Mouse (Mus musculus) hindbrain, embryonic 13.5 days (tissue): Measurements from ENCODE around the gene Srsf4. TPM values are rescaled to one million over a fixed set of nuclear protein-coding genes. Genes with fewer than 3 reads are reported as not detected.
A peak's percentile ranks its signal among the peaks of the same experiment; 100 is the strongest.

ENCODE experiments used
- ATAC-seq: fragments of 200-750 bp; cut with Nextera tagmentation; 2 replicates; pipeline ENCODE4 v1.8.0; 2017; ENCODE audit warnings: moderate TSS enrichment; ENCODE audit not compliant: low FRiP score
- H3K27ac ChIP-seq: fragments of 300-500 bp; sonication (generic); 2 replicates; pipeline ENCODE4 v1.5.1; 2015; ENCODE audit warnings: inconsistent platforms, mild to moderate bottlenecking, moderate library complexity
- H3K27me3 ChIP-seq: fragments of 300-500 bp; sonication (generic); 2 replicates; pipeline ENCODE4 v1.6.1; 2015; ENCODE audit warnings: mild to moderate bottlenecking, inconsistent platforms
- H3K36me3 ChIP-seq: fragments of 300-500 bp; sonication (generic); 2 replicates; pipeline ENCODE4 v1.6.1; 2015; ENCODE audit warnings: mild to moderate bottlenecking, inconsistent platforms
- H3K4me1 ChIP-seq: fragments of 300-500 bp; sonication (generic); replicated peaks from 2 replicates; pipeline ENCODE4 v1.6.1; 2015; ENCODE audit warnings: inconsistent platforms
- H3K4me2 ChIP-seq: fragments of 300-500 bp; sonication (generic); 2 replicates; pipeline ENCODE4 v1.6.1; 2015; ENCODE audit warnings: inconsistent platforms, mild to moderate bottlenecking, moderate library complexity
- H3K4me3 ChIP-seq: fragments of 300-500 bp; sonication (generic); 2 replicates; pipeline ENCODE4 v1.5.1; 2015; ENCODE audit warnings: mild to moderate bottlenecking, inconsistent platforms
- H3K9ac ChIP-seq: fragments of 300-500 bp; sonication (generic); 2 replicates; pipeline ENCODE4 v1.6.1; 2015; ENCODE audit warnings: mild to moderate bottlenecking, inconsistent platforms
- H3K9me3 ChIP-seq: fragments of 300-500 bp; sonication (generic); 2 replicates; pipeline ENCODE4 v1.6.1; 2016; ENCODE audit warnings: inconsistent platforms
- WGBS: fragments of 180-500 bp; shearing (Covaris S2); methylation state at CpG from one replicate; pipeline ENCODE4 v1.1.7; 2015; 5-methylcytosine and 5-hydroxymethylcytosine counted together
- polyA plus RNA-seq: library from polyadenylated mRNA; unstranded; fragments of >200 nt; fragmentation: Nextera tagmentation; extraction: Ambion mirVana; gene quantifications from 2 replicates; pipeline ENCODE4 v1.2.1, GENCODE M21; 2015

Srsf4 gene
- polyA plus RNA-seq, 1 experiment from 2014 or later, result 119 TPM

DNA sequence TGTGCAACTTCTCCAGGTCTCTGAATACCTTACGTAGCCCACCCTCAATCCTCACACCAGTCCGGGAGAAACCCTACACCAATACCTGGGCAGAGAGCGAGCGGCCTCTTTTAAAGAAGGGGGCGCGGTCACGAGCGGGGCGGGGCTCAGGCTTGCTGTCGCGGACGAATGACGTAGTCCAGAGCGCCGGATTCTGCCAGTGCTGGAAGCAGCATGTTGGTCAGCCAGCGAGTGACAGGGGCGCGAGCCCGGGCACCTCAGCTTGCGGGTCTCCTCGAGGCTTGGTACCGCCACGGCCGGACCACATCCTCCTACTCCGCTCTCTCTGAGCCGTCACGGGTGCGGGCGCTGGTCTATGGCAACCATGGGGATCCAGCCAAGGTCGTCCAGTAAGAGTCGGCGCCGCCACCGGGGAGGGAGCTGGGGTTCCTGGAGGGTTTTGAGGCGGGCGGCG is 30.1 kb upstream of the Srsf4 start, which contains the start of gene Mecr:
Mecr (plus strand) TSS at position 181 of the 454 bp plus-strand sequence.
- Histone ChIP-seq H3K27ac (peak within 1 kb of the TSS; percentile 23), H3K36me3 (no peaks in the 10 kb centered on the region; the same call in 1 of the 2 replicates), H3K27me3 (peaks cover 33% of the 10 kb centered on the region), H3K9me3 (no peaks in the 10 kb centered on the region), H3K9ac (peak within 1 kb of the TSS; percentile 83), H3K4me1 (peaks cover 18% of the 10 kb centered on the region), H3K4me3 (peak within 1 kb of the TSS; percentile 89), H3K4me2 (peak within 1 kb of the TSS; percentile 96)
- WGBS, result 0% methylated on average over 37 of the region's 37 CpGs
- peak; percentile 69 for ATAC-seq

DNA sequence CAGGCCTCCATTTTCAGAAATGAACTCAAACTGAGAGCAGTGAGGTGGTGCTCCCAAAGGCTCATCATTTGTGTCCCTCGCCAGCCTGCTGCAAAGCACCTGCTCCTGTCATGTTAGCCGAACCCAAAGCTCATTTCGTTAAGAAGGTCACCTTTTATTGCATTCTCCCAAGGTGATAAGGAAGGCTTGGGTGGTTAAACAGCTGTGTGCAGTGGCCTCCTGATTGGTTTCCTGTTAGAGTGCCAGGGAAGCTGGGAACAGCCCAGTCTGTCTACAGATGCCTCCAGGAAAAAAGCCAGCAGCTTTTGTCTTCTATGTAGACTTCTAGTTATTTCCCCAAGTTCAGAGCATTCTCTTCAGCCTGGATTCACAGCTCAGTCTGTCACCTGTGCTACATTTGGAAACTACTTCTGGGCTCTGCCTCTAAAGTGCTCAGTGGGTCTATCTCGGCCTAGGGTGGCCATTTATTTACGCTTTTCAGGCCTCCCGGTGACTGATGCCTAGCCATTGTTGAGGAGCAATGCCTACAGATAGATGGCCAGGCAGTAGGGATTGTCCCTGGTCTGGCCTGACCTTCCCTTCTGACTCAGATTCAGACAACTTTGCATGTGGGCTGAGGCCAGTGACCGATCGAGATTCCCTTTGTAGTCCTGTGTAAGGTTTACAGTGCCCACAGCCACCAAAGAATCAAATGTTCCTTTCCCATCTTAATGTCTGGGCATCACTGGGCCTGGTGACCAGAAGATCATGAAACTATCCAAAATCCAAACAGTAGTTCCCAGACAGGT is 27.2 kb upstream of the Srsf4 start:
- Histone ChIP-seq H3K27ac (no peak overlapping the region), H3K27me3 (peaks cover 11% of the 10 kb centered on the region), H3K9me3 (no peaks in the 10 kb centered on the region), H3K36me3 (no peaks in the 10 kb centered on the region; the same call in 1 of the 2 replicates), H3K4me2 (no peak overlapping the region), H3K9ac (no peak overlapping the region), H3K4me3 (no peak overlapping the region), H3K4me1 (peaks cover 34% of the 10 kb centered on the region)
- no peak for ATAC-seq
- 87% methylated on average over 8 of the region's 8 CpGs for WGBS

DNA sequence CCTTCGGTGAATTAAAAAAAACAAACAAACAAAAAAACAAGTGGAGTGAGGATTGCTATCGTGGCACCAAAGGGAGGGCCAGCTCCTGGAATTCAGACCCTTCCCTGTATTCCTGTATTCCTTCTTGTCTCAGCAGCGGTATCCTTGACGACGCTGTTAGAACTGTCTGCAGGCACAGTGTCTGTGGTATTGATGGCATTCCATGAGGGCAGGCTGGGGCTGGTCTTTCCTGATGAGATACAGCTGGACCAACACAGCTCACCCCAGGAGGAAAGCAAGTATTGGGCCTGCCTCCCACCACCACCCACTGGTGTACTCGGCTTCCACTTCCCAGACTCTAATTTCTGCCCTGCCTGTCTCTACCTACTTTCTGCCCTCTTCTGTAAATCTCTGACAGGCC is 25.3 kb upstream of the Srsf4 start:
- Histone ChIP-seq H3K27me3 (no peaks in the 10 kb centered on the region), H3K4me2 (no peak overlapping the region), H3K4me3 (no peak overlapping the region), H3K9me3 (no peaks in the 10 kb centered on the region), H3K36me3 (no peaks in the 10 kb centered on the region; the same call in 1 of the 2 replicates), H3K4me1 (peaks cover 35% of the 10 kb centered on the region), H3K27ac (no peak overlapping the region), H3K9ac (no peak overlapping the region; the same call in 1 of the 2 replicates)
- no peak for ATAC-seq
- WGBS, result 63% methylated on average over 6 of the region's 6 CpGs

- Histone ChIP-seq H3K36me3 (no peaks in the 10 kb centered on the region; the same call in 1 of the 2 replicates), H3K9ac (peak overlapping the region; percentile 35; the same call in 1 of the 2 replicates), H3K4me1 (peaks cover 21% of the 10 kb centered on the region), H3K4me3 (no peak overlapping the region), H3K27ac (peak overlapping the region; percentile 69), H3K9me3 (no peaks in the 10 kb centered on the region), H3K27me3 (no peaks in the 10 kb centered on the region), H3K4me2 (no peak overlapping the region)
- WGBS, result 33% methylated on average over 5 of the region's 5 CpGs
- no peak for ATAC-seq
These were observed 23.3 kb upstream of the Srsf4 start for GRCm38 (mm10) chr4:131849986-131850638.

GRCm38 (mm10) chr4:131854950-131855349 is 18.5 kb upstream of the Srsf4 start:
- H3K4me2 ChIP-seq, result no peak overlapping the region
- 83% methylated on average over 5 of the region's 5 CpGs for WGBS

DNA sequence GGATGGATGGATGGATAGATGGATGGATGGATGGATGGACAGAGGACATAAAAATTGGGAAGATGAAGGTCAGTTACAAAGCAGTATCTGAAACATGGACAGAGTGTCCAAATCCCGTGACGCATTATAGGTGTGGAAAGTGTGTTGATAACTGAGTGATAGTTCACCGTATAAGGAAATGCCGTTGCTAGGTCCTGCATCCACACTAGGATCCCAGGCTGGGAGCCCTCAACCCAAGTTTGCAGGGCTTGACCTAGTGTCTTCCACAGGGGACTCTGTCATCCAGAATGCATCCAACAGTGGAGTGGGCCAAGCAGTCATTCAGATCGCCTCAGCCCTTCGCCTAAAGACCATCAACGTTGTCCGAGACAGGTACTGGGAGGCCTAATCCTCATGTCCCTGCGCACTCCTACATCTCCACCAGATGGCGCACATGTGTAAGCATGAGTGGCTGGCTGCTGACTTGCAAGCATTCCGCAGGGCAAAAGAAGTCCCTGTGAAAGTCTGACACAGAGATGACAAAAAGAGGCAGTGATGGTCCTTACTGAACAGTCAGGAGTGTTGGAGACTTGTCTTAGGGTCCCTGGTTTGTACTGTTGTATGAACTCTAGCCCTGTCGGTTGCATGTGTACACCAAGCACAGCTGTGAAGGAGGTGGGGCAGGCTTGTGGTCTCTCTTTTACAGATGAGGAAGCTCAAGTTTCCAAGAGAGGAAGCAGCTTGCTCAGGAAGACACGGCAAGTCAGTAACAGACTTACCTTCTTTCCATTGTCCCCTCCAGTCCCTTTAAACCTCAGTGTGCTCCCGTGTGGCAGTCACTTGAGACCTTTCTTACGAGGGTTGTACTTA is 12.7 kb upstream of the Srsf4 start:
- Histone ChIP-seq H3K9me3 (no peaks in the 10 kb centered on the region), H3K36me3 (peaks cover 54% of the 10 kb centered on the region), H3K9ac (peak overlapping the region; percentile 56), H3K4me3 (no peak overlapping the region), H3K4me1 (no peaks in the 10 kb centered on the region), H3K27ac (no peak overlapping the region), H3K4me2 (no peak overlapping the region), H3K27me3 (no peaks in the 10 kb centered on the region)
- 48% methylated on average over 15 of the region's 15 CpGs for WGBS
- ATAC-seq, result 0 out of 2 replicates have a peak, but pooled peaks have one; percentile 39

More at GRCm38 (mm10) chr4:131854950-131855349, 18.5 kb upstream of the Srsf4 start:
- peaks cover 13% of the 10 kb centered on the region for H3K4me1 ChIP-seq
- H3K9ac ChIP-seq, result no peak overlapping the region
- no peaks in the 10 kb centered on the region for H3K27me3 ChIP-seq
- no peaks in the 10 kb centered on the region for H3K9me3 ChIP-seq
- peaks cover 20% of the 10 kb centered on the region for H3K36me3 ChIP-seq
- no peak for ATAC-seq
- no peak overlapping the region for H3K27ac ChIP-seq
- H3K4me3 ChIP-seq, result no peak overlapping the region

GRCm38 (mm10) chr4:131861341-131861739 is 12.1 kb upstream of the Srsf4 start:
- Histone ChIP-seq H3K9me3 (no peaks in the 10 kb centered on the region), H3K27ac (no peak overlapping the region), H3K4me3 (no peak overlapping the region), H3K27me3 (no peaks in the 10 kb centered on the region), H3K4me1 (no peaks in the 10 kb centered on the region), H3K4me2 (no peak overlapping the region), H3K9ac (no peak overlapping the region), H3K36me3 (peaks cover 59% of the 10 kb centered on the region)
- no peak for ATAC-seq
- WGBS, result 91% methylated on average over 4 of the region's 4 CpGs

DNA sequence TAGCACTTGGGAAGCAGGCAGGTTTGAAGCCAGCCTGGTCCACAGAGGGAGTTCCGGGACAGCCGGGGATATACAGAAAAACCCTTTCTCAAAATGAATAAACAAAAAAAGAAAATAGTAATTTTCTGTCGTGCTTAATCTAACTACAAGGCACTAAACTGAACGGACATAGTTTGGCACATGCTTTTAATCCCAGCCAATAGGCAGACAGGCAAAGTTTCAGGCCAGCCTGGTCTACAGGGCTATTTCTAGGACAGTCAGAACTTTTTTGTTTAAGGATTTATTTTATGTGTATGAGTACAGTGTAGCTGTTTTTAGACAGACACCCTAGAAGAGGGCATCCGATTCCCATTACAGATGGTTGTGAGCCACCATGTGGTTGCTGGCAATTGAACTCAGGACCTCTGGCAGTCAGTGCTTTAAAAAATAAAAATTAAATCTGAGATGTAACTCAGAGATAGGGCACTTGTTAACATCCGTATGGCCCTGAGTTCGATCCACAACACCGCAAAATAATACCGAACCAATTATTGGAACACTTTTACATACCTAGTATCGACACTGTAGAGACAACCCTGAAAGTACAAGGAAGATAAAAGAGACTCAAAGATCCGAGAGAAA is 635 bp upstream of the Srsf4 start:
- Histone ChIP-seq H3K27ac (peak overlapping the region; percentile 85), H3K4me2 (peak overlapping the region; percentile 96), H3K9me3 (no peaks in the 10 kb centered on the region), H3K27me3 (no peaks in the 10 kb centered on the region), H3K4me1 (peaks cover 38% of the 10 kb centered on the region), H3K9ac (peak overlapping the region; percentile 83), H3K36me3 (peaks cover 1% of the 10 kb centered on the region; the same call in 1 of the 2 replicates), H3K4me3 (peak overlapping the region; percentile 97)
- ATAC-seq, result peak; percentile 37
- WGBS, result 11% methylated on average over 11 of the region's 11 CpGs

DNA sequence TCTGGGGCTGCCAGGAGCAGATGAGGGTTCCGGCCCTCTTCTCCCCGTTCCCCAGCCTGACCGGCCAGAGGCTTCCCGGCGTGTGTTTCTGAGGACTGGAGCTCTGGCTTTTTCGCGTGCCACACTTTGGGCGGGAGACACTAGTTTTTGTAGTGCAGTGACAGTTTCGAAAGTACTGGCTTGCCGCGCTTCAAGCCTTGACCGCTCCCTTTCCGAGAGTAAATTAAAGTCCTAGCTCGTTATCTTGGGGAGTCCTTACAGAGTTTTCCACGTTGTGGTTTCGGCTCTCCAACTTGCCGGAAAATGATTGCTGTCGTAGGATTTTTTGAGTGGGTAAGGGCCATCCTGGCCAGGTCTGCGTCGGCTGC is 736 bp downstream of the Srsf4 start:
- Histone ChIP-seq H3K4me1 (peaks cover 47% of the 10 kb centered on the region), H3K9ac (peak overlapping the region; percentile 99), H3K9me3 (no peaks in the 10 kb centered on the region), H3K27ac (peak overlapping the region; percentile 100), H3K4me2 (peak overlapping the region; percentile 96), H3K27me3 (no peaks in the 10 kb centered on the region), H3K36me3 (no peaks in the 10 kb centered on the region), H3K4me3 (peak overlapping the region; percentile 97)
- ATAC-seq, result no peak; the same call in 1 of the 2 replicates
- WGBS, result under 1% methylated on average over 20 of the region's 20 CpGs

GRCm38 (mm10) chr4:131874567-131874966 is 1.1 kb downstream of the Srsf4 start:
- Histone ChIP-seq H3K4me1 (peaks cover 50% of the 10 kb centered on the region), H3K36me3 (no peaks in the 10 kb centered on the region), H3K9me3 (no peaks in the 10 kb centered on the region), H3K9ac (peak overlapping the region; percentile 99), H3K4me3 (peak overlapping the region; percentile 97), H3K27me3 (no peaks in the 10 kb centered on the region), H3K27ac (peak overlapping the region; percentile 100), H3K4me2 (peak overlapping the region; percentile 96)
- 5% methylated on average over 11 of the region's 11 CpGs for WGBS
- no peak for ATAC-seq

DNA sequence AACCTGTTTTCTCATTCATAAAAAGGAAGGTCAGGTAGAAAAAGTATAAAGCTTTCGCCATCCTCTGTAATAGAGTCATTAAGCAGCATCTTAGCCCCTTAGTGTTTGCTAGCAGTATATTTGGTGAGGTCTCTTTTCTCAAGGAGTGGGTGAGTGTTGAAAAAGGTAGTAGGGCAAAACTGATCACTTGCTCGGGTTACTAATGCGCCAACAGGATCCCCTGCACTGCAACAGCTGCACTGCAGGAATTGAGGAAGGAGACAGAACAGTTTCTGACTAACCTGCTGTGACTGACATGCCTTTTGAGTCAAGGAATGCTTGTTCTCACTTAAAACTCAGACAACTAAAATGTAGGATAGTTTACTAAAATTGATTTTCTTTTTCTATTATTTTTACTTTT is 1.8 kb downstream of the Srsf4 start:
- Histone ChIP-seq H3K27ac (no peak overlapping the region), H3K4me3 (peak overlapping the region; percentile 97), H3K9ac (peak overlapping the region; percentile 99), H3K27me3 (no peaks in the 10 kb centered on the region), H3K4me1 (peaks cover 57% of the 10 kb centered on the region), H3K9me3 (no peaks in the 10 kb centered on the region), H3K4me2 (peak overlapping the region; percentile 96), H3K36me3 (no peaks in the 10 kb centered on the region)
- no peak for ATAC-seq
- WGBS, result 44% methylated on average over 3 of the region's 3 CpGs
